In the genomic region with DNA sequence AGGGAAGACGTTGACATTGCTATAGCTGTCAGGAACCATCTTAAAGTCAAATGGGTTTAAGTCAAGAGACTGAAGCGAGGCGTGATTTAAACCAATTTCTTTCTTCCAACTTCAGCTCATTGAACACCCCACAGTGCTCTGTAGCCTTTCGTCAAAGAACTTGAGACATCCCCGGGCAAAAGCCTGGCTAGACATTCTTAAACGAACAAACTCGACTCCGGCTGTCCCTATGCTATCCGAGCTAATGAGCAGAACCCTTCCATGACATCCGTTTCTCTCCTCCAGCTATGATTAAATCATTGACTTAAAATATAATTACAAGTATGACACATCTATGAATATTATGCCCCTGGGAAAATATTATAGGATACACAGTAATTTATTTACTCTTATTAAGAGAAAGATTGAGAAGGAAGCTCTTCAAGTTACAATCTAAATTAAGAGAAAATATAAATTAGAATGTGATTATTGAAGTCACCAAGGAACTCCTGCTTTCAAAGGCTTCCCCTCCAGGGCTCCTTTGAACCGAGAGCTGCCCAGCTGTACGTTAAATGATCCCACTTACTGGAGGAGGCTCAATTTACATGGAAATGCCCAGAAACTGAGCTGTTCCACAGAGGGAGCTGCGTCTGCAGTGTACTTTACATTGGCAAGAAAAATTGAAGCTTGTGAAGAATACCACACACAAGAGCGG, we compare ENCODE assay signal across 20 mouse cellular contexts.
DNase-seq lines count a peak whose midpoint lies in the region; ATAC-seq lines count a peak whose summit lies in the region.
"Had no signal": no experiment of that assay in that cellular context is flagged by ENCODE, and none has a peak within 500 bp of the region (broad histone marks: within the 10 kb centered on the region; RNA-seq: fewer than 3 reads in every experiment).

No protein-coding gene starts in this region.

- no peak overlapping the region for H3K4me3 ChIP-seq in midbrain, embryonic 13.5 days (replicated peaks)
- no peak overlapping the region for H3K4me3 ChIP-seq in midbrain, embryonic 10.5 days
- H3K4me3 ChIP-seq in embryonic facial prominence, embryonic 12.5 days: no peak overlapping the region
- H3K4me3 ChIP-seq: neural tube, embryonic 15.5 days had no signal

- H3K36me3 ChIP-seq in midbrain, embryonic 13.5 days: no peaks in the 10 kb centered on the region
- H3K36me3 ChIP-seq in midbrain, embryonic 10.5 days: no peaks in the 10 kb centered on the region
- H3K36me3 ChIP-seq in embryonic facial prominence, embryonic 12.5 days: no peaks in the 10 kb centered on the region
- H3K36me3 ChIP-seq: neural tube, embryonic 15.5 days had no signal

- H3K27me3 ChIP-seq in midbrain, embryonic 13.5 days: peaks cover 11% of the 10 kb centered on the region; the same call in 1 of the 2 replicates
- peaks cover 46% of the 10 kb centered on the region for H3K27me3 ChIP-seq in midbrain, embryonic 10.5 days (ENCODE audit: low read depth, poor library complexity, severe bottlenecking)
- H3K27me3 ChIP-seq in embryonic facial prominence, embryonic 12.5 days: no peaks in the 10 kb centered on the region
- H3K27me3 ChIP-seq: neural tube, embryonic 15.5 days had no signal

- no peak overlapping the region for H3K9ac ChIP-seq in midbrain, embryonic 13.5 days (replicated peaks)
- no peak overlapping the region for H3K9ac ChIP-seq in embryonic facial prominence, embryonic 12.5 days
- H3K9ac ChIP-seq: liver, embryonic 14.5 days; neural tube, embryonic 15.5 days had no signal

- peak; percentile 48 for DNase-seq in heart, adult 11 months
- DNase-seq in heart, postnatal 10 days: no peak
- DNase-seq in midbrain, embryonic 10.5 days (ENCODE audit: low spot score): no peak
- DNase-seq in left cerebral cortex, adult 11 months (ENCODE audit: low spot score): no peak
- no peak for DNase-seq in layer of hippocampus, postnatal 14 days (ENCODE audit: low spot score in 2 of 2)
- DNase-seq: cerebellum, adult 11-12 months; cerebellum, adult 9-11 months; gastrocnemius, postnatal 14 days; liver; lung, adult 2 months; right cerebral cortex, postnatal 14 days; thymus, postnatal 4 days had no signal

- WGBS in midbrain, embryonic 13.5 days: 38% methylated on average over 14 of the region's 14 CpGs
- 64% methylated on average over 14 of the region's 14 CpGs for WGBS in midbrain, embryonic 10.5 days
- 40% methylated on average over 14 of the region's 14 CpGs for WGBS in embryonic facial prominence, embryonic 12.5 days

- H3K4me2 ChIP-seq in midbrain, embryonic 13.5 days (replicated peaks): no peak overlapping the region
- no peak overlapping the region for H3K4me2 ChIP-seq in embryonic facial prominence, embryonic 12.5 days (replicated peaks)
- H3K4me2 ChIP-seq: heart, embryonic 11.5 days; neural tube, embryonic 15.5 days had no signal

- no peak overlapping the region; the same call in 1 of the 2 replicates for H3K27ac ChIP-seq in midbrain, embryonic 13.5 days
- no peak overlapping the region for H3K27ac ChIP-seq in midbrain, embryonic 10.5 days (replicated peaks)
- H3K27ac ChIP-seq in embryonic facial prominence, embryonic 12.5 days: 0 out of 2 replicates have a peak overlapping the region, but pooled peaks have one; percentile 41
- H3K27ac ChIP-seq: liver, embryonic 14.5 days; macrophage; neural tube, embryonic 15.5 days had no signal

- peak; percentile 67 for ATAC-seq in midbrain, embryonic 13.5 days
- 0 out of 2 replicates have a peak, but pooled peaks have one; percentile 15 for ATAC-seq in embryonic facial prominence, embryonic 12.5 days (ENCODE audit: insufficient number of reproducible peaks, insufficient read depth, low FRiP score, low TSS enrichment)
- ATAC-seq: CD4-positive, CD25-positive, alpha-beta regulatory T cell, adult 4 months; intestine, postnatal 0 days had no signal

- no peaks in the 10 kb centered on the region for H3K9me3 ChIP-seq in midbrain, embryonic 13.5 days
- H3K9me3 ChIP-seq in midbrain, embryonic 10.5 days (replicated peaks): no peaks in the 10 kb centered on the region
- H3K9me3 ChIP-seq in embryonic facial prominence, embryonic 12.5 days: no peaks in the 10 kb centered on the region
- H3K9me3 ChIP-seq: neural tube, embryonic 15.5 days had no signal

- peaks cover 6% of the 10 kb centered on the region for H3K4me1 ChIP-seq in midbrain, embryonic 13.5 days (replicated peaks)
- peaks cover 28% of the 10 kb centered on the region for H3K4me1 ChIP-seq in midbrain, embryonic 10.5 days
- peaks cover 10% of the 10 kb centered on the region for H3K4me1 ChIP-seq in embryonic facial prominence, embryonic 12.5 days
- H3K4me1 ChIP-seq: neural tube, embryonic 15.5 days had no signal

- intact Hi-C loops in heart, postnatal 10 days (cut with DNase I): loop anchor here (2.0 kb wide), 2 partner anchors 29 to 475 kb away; no protein-coding TSS in a partner anchor
